Mouse (Mus musculus): ENCODE measurements at regions not wholly inside any gene's neighbourhood (a gene's known extent, or its start where the extent isn't known, plus 50 kb on each side); places are given as distances from the start of the nearest gene placed in this dataset.

DNA sequence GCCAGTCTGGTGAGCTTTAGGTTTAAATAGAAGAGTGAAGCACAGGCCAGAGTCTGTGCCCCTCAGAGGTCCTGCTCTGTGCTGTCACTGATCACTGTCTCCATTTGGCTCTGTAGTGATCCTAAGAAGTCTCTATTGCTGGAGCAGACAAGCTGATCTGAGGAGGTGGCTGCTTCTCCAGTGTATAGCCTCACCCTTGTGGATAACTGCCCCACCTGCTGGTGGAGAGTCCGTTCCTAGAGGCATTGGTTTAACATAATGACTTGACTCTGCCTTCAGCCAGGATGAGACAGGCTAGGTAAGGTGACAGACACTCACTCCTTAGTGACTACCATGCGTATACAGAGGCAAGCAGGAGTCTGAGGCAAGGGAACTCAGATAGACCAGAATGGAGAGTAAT lies 136.5 kb upstream of the Foxn2 start:
- DNase-seq (ENCODE audit: low spot score in 2 of 2), result no peak

DNA sequence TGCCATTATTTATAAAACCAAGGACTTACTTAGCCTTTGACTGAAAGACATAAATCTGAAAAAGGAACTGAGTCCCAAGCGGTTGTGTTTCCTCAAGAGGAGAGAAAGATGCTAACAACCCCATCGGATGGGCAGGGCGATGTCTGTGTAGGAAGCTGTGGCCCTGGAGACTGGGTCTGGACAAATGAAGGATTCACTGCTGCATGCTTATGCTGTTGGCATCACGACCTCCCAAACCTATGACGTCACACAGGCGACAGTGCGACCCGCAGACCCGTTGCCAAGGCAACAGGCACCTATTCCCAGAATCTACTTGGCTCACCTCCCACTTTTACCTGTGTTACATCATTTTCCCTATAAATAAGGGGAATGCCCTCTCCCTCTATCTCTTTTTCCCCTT lies 135.3 kb upstream of the Foxn2 start:
- DNase-seq (ENCODE audit: low spot score in 2 of 2), result no peak

DNA sequence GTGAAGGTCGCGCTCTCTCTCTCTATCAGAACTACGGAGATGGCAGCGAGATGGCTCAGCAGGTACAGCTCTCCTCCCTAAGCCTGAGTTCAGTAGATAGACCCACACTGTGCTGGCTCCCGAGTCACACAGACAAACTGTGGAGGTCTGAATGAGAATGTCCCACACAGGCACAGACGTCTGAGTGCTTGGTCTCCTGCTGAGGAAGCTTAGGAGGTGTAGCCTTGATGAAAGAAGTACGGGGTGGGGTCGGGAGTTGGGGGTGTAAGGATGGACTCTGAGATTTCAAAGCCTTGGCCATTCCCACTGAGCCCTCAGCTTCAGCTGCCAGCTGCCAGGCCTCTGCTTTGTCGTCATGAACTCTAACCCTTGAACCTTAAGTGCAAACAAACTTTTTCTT lies 134.2 kb upstream of the Foxn2 start:
- DNase-seq (ENCODE audit: low spot score in 2 of 2), result no peak

DNA sequence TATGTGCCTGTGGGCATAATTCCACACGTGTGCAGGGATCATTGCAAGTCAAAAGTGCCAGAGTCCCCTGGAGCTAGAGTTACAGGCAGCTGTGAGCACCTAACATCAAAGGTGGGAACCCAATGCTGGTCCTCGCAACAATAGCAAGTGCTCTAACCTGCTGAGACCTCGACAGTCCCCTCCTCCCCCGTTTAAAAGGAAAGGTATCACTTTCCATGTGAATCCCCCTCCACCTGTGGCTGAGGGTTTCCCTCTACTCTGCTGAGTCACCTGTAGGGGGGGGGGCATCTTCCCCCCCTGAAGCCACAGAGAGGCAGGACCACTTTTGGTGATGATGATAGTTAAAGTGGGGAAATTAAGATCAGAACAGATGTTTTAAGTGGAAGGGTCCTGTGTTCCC lies 133.4 kb upstream of the Foxn2 start:
- DNase-seq (ENCODE audit: low spot score in 2 of 2), result no peak

DNA sequence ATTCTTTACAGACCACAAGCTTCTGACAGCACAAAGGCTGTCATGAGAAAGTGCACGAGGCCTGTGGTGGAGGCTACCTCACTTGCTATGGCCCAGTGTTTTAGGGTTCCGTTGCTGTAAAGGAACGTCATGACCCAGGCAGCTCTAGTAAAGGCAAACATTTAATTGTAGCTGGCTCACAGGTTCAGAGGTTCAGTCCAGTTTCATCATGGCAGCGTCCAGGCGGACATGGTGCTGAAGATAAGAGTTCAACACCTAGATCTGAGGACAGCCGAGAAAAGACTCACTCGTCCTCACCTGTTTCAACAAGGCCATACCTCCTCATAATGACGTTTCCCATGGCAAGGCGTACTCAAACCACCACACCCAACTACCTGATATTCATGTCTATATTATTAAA lies 132.7 kb upstream of the Foxn2 start:
- no peak for DNase-seq (ENCODE audit: low spot score in 2 of 2)

DNA sequence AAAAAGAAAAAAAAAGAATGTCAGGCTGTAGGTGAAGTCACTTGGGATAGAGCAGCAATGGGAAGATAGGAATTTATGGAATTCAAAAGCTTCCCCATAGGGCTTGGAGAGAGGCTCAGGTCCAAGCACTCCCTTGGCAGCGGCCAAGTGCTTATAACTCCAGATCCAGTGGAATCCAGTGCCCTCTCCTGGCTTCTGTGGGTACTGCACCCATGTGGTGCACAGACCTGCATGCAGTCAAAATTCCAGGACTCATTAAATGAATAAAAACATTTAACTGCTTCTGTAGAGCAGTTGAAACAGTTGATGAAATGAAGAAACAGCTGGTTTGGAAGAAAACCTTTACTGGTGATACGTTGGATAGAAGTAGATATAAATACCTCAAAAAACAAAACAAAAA lies 127.6 kb upstream of the Foxn2 start:
- DNase-seq (ENCODE audit: low spot score in 2 of 2), result no peak

DNA sequence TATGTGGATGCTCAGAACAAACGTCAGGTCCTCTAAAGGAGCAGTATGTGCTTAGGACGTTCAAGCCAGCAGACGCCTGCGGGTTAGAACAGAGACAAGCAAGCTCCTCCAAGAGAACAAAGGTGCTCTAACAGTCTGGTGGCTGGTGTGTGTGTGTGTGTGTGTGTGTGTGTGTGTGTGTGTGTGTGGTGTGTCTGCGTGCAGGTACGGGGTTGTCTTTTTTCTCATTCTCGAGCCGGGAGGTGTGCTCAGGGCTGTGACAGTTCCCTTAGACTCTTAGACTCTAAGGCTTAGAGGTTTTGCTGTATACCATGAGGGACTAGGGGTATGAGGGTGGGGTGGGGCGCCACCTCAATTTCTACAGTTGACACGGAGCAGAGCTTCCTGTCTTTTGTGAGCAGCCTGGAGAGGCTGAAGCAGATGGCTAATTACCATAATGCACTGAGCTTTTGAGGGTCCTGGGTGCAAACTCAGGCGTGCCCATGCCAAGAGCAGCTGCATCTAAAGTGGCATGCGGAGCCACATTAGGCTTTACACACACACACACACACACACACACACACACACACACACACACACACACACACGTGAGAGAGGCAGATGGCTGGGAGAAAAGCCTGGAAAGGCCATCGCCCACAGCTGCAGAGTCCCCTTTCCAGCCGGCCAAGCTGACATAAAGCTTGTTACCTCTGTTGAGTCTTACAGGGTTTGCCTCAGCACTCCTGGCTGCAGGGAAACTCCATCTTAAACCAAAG lies 124.1 kb upstream of the Foxn2 start:
- no peak for DNase-seq (ENCODE audit: low spot score in 2 of 2)

DNA sequence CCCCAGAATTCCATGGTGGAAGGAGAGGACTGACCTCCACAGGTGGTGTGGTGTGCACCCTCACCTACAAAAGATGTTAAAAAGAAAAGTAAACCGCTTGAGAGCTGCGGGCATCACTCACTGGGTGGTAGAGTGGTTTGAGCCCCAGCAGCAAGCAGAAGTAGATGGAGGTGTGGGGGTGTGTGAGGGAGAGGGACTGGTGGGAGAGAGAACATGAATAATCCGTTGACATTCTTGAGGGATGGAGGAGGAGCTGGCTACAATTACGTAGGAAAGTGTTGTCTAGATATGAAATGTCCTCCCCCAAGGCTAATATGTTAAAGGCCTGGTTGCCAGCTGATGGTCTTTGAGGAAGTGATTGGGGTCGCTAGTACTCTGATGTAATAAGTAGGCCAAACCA lies 123.2 kb upstream of the Foxn2 start:
- no peak for DNase-seq (ENCODE audit: low spot score in 2 of 2)

DNA sequence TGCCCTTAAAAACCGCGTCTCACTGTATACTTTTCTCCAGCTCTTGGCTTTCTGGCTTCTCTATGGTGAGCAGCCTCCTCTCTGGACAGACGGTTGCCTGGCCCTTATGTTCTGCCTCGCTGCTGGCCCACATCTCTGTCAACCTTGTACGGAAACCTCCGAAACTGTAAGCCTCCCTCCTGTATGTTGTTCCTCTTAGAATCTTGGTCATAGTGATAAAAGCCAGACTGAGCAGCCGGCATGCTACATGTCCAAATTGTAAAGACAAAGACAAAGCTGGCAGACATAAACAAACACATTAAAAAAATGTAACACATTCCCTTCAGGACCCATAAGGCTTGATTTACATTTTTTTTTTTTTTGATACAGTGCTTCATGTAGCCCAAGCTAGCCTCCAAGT lies 122.7 kb upstream of the Foxn2 start:
- no peak for DNase-seq (ENCODE audit: low spot score in 2 of 2)

DNA sequence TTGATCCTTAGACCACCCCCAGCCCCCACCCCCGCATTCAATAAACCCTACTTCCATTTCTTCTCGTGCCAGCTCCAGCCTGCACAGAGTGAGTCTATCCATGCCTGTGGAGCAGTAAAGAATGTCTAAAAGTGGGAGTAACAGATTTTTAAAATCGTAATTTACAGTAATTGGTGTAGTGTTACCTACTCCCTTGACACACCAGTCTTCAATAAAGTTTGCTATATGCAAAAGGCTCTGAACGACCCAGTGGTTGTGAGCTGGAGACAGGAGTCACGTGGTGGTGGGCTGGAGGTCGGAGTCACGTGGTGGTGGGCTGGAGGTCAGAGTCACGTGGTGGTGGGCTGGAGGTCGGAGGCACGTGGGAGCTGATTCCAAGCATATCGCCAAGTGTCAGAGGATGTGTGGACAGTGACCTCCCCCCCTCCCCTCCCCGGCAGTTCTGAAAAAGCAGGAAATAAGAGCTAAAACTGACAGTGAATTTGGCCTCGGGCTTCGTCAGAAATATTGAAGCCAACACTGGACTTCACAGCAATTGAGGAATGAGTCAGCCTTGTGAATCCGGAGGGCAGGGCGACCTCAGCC lies 122.2 kb upstream of the Foxn2 start:
- DNase-seq (ENCODE audit: low spot score in 2 of 2), result no peak

DNA sequence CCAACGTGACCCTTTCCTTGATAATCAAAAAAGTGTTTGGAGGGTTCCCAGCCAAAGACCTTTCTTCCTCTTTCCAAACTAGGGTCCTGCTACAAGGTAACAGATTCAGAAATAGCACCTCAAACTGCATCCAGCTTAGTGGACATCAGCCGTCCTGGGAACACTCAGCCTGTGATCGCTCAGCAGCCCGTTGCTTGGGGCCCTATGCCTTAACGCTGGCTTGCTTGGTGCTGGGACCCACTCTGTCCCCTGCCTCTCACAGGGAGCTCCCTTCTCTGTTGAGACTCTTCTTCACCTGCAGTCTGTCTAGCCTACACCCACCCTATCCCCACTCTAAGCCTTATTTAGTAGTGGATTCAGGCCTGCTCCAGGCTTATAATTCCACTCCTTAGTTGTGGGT lies 121.6 kb upstream of the Foxn2 start:
- DNase-seq (ENCODE audit: low spot score in 2 of 2), result no peak

DNA sequence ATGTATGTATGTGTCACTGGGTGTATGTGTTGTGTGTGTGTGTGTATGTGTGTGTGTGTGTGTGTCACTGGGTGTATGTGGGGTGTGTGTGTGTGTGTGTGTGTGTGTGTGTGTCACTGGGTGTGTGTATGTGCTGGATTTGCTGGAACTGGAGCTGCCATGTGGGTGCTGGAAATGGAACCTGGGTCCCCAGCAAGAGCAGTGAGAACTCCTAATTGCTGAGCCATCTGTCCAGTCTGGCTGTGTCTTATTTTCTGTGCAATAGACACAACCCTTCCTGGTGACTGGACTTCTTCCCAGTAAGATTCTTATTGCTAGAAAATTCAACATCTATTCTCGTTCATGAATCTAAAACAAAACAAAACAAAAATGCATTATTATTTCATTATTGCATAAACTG lies 119.8 kb upstream of the Foxn2 start:
- no peak for DNase-seq (ENCODE audit: low spot score in 2 of 2)

DNA sequence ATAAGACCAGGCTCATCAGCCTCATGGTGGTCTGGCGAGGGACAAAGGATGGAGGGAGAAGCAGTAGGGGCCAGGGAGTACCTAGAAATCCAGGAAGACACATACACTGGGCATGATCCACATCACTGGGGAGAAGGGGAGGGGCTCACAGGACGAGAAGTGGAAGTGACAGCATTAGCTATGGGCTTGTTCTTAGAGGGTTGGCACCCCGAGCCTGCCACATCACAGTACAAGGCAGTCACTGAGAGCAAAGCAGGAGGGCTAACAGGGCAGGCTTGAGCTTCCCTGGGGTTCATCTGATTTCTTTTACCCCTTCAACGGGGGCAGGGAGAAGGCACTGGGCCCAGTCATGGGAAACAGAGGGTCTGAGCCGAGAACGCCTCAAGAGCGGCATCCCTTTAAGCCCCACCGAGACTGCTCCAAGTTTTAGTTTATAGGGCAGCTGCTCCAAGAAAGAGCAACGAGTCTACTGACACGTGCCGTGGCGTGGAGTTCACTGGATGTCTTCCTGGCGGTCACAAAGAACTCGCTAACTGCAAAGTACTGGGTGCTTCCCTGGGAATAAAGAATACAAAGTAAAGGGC lies 115.1 kb upstream of the Foxn2 start:
- no peak for DNase-seq (ENCODE audit: low spot score in 2 of 2)

DNA sequence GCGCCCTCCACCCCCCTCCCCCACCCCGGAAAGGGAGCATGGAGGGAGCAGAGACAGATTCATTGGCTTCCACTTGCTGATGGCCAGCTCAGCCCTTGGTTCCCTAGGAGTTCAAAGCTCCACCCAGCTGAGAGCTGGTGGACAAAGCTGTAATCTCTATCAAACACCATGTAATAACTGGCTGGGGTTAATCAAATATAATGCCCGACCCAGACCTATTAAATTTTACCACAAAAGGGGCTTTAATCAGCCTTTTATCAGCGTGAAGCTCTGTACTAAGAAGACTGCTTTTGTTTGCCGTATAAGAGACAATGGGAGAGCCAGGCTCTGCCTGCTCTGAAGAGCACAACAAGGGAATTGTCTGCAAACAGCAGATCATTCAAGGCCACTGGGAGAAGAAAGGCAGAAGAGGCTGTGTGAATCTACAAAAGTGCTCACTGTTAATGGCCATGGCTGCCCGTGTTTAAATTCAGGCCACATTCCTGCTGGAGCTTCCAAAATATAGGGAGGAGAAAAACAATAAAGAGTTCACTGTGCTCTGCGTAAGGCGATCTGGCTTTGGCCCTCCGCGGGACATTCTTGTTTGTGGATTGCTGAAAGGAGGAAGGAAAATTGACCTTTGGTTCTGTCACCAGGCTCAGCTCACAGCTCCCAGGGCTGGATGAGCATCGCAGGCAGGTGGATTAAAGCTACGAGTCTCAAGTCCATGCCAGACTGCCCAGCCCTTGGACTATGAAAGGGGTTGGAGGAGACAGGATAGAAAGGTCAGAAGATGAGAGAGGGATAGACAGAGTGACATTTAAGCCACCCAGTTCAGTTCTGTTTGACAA lies 114.4 kb upstream of the Foxn2 start:
- DNase-seq (ENCODE audit: low spot score in 2 of 2), result no peak

DNA sequence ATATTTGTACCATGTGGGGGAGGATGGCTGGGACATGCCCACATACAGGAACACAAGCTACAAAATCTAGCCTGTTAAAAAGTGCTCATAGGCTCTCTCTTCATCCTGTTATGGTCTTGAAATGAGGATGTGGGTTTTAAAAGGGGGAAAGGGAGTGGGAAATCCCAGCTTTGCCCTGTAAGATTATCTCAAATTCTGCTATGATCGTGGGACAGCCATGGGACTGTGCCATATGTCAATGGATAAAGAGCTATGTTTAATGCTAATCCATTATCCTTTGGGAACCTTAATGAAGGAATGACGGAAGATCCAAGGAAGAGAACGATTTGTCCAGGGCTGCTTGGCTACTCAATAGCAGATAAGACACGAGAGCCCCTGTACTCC lies 113.8 kb upstream of the Foxn2 start:
- no peak for DNase-seq (ENCODE audit: low spot score in 2 of 2)

DNA sequence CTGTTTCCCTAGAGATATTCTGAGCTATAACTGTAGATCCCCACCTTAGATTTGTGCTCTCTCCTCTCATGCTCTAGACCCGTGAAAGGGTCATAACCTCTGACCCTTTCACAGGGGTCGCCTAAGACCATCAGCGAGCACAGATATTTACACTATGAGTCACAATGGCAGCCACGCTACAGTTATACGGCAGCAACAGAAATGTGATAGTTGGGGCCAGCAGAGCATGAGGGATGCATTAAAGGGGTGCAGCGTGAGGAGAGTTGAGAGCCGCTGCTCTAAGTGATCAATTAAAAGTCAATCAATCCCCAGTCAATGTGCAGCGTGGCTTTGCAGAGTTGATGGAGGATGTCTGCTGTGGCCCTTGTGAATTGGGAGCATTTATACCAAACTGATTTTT lies 112.7 kb upstream of the Foxn2 start:
- DNase-seq (ENCODE audit: low spot score in 2 of 2), result no peak

DNA sequence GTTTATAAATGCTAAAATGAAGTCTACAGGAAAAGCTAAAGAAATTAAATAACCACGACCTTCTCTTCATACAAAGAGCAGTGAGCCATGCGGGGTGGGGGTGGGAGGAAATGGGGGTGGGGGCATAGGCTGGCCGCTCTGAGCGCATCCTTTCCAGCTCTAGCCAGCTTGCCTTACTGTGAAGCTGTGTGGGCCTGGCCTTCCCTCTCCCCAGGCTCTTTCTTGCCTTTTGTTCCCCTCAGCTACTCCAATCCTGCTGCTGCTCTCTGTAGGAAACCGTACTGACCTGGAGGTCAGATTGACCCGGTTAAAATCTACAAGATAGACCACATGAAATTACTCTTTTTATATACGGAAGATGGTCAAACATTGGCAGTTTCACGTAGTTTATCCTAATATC lies 111.7 kb upstream of the Foxn2 start:
- DNase-seq (ENCODE audit: low spot score in 2 of 2), result no peak

DNA sequence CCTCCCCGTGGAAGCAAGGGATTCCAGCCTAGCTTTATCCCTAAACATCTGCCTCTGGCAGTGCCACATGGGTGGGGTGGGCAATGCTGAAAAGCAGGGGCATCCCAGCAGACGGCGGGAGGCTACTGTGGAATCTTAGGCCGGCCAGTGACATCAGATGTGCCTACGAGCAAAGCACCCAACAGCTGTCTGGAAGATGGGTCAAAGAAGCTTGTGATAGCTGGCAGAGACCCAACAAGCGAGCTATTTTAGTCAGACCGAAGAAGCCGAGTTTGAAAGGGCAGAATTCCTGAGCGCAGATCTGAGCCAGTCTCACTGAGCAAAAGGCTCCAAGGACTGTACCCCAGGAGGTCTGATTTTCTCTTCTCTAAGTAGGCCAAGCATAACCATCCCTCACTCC lies 110.8 kb upstream of the Foxn2 start:
- no peak for DNase-seq (ENCODE audit: low spot score in 2 of 2)

DNA sequence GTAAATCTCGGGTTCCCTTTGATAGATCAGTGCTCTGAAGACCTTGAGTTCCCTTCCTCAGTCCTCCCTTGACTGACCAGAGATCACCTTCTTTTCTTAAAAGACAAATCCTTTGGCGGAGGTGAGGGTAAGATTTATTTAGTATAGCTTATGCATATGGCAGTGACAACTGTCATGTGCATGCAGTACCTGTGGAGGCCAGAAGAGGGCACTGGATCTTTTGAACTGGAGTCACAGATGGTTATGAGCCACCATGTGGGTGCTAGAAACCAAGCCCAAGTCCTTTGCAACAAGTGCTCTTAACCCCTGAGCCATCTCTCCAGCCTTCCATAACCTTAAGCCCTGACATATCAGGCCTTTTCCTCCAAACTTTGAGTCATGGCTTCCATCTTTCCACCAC lies 110.4 kb upstream of the Foxn2 start:
- no peak for DNase-seq (ENCODE audit: low spot score in 2 of 2)

DNA sequence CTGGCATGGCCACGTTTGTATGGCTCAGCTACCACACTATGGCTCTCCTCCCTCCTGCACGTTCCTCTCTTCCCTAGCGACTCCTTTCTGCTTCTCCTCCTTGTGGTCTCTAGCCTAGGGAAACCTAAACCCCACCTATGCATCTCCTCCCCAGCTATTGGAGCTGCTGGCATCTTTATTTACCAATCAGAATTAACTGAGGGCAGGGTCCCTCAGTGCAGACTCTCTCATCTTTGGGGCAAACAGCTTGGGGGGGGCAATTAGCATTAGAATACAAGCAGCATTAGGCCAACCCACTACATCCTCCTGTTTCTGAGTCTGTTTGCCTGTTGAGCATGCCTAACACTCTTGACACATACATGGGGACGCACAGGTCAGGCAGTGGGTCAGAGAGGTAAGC lies 106.7 kb upstream of the Foxn2 start:
- no peak for DNase-seq (ENCODE audit: low spot score in 2 of 2)

DNA sequence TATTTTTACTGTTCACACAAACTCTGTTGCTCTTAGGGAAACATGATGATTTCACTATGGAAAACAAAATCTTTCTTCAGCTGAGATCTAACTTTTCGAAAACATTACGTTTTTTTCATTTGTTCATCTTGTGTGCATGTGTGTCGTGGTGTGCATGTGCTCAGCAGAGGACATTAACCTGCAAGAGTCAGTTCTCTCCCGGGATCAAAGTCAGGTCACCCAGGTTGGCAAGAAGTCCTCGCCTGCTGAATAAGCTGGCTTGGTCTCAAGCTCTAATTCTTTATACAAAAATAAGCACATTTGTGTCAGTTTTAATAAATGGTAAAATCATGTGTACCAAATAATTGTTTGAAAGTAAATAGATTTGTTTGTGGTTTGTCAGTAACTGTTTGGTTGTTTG lies 105.2 kb upstream of the Foxn2 start:
- DNase-seq (ENCODE audit: low spot score in 2 of 2), result no peak

DNA sequence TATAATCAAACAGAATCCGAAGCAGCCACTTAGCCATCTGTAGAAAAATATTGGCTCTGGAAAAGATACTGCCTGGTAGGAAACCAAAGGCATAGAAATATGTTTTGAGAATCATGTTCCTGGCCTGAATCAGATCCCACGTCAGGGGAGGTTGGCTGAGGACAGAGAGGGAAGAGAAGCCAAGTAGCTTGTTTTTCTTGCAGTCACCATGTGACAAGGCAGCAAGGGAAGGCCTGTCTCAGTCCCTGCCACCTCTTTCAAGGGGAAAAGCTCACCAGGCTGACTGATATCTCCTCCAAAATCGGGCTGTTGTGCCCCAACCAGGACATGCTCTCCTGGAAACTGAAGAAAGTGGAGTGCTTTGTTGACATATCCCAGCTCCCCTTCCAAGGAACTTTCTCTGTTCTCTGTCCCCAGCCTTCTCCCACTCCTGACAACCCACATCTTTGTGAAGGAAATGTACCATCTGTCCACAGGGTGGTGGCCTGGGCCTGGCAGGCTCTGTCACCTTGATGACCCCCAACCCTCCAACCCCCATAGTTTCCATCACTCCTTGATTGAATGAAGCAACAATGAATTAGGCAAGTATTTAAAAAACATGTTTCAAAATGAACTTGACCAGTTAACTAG lies 104.3 kb upstream of the Foxn2 start:
- DNase-seq (ENCODE audit: low spot score in 2 of 2), result no peak

Measured in spleen, postnatal 14 days (tissue).